Mouse (Mus musculus): ENCODE data around the gene Olfr1358. TPM values are rescaled to one million over a fixed set of nuclear protein-coding genes. Genes with fewer than 3 reads are reported as not detected.

The Olfr1358 gene
- polyA plus RNA-seq, 1 experiment from 2014 or later = not detected

- H3K4me3 ChIP-seq (ENCODE audit: low read length) = no peak overlapping the region
- H3K36me3 ChIP-seq (ENCODE audit: control insufficient read depth, insufficient read depth) = no peaks in the 10 kb centered on the region
- 0 out of 2 replicates have a peak, but pooled peaks cover 3% of the 10 kb centered on the region for H3K4me1 ChIP-seq (ENCODE audit: control insufficient read depth, insufficient read depth, low read length)
- 34% methylated on average over 4 of the region's 4 CpGs for WGBS
- ATAC-seq (replicated peaks; ENCODE audit: extremely low read depth, insufficient read depth, low FRiP score) = no peak; the same call in 1 of the 2 replicates
- no peaks in the 10 kb centered on the region for H3K27me3 ChIP-seq (ENCODE audit: control insufficient read depth, insufficient read depth, low read length)
- no peaks in the 10 kb centered on the region for H3K9me3 ChIP-seq (replicated peaks; ENCODE audit: control insufficient read depth, low read length)
- no peak overlapping the region for H3K9ac ChIP-seq (ENCODE audit: low read length)
- H3K27ac ChIP-seq (ENCODE audit: low read length) = no peak overlapping the region
- H3K4me2 ChIP-seq (ENCODE audit: low read depth, low read length) = no peak overlapping the region
Measured at GRCm38 (mm10) chr10:78525511-78525910, 8.3 kb downstream of the Olfr1358 start.

DNA sequence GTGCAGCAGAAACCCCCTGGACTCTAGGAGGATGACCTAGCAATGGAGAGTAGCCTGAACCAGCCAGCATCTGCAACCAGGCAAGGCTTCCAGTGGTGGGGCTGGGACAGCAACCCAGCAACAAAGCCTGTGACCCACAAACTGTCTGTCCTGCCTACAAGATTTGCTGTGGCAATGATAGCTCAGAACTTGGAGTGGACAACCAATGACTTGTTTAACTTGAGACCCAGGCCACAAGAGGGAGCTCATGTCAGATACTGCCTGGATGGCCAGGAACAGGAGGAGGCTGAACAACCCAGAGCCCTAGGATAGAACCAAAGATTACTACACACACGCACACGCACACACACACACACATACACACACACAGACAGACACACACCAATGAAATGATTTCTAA, 23.7 kb downstream of the Olfr1358 start:
- no peaks in the 10 kb centered on the region for H3K27me3 ChIP-seq (ENCODE audit: control insufficient read depth, insufficient read depth, low read length)
- H3K9ac ChIP-seq (ENCODE audit: low read length) = no peak overlapping the region
- no peaks in the 10 kb centered on the region for H3K4me1 ChIP-seq (ENCODE audit: control insufficient read depth, insufficient read depth, low read length)
- H3K36me3 ChIP-seq (ENCODE audit: control insufficient read depth, insufficient read depth) = no peaks in the 10 kb centered on the region
- no peak overlapping the region for H3K4me3 ChIP-seq (ENCODE audit: low read length)
- WGBS = 67% methylated on average over 2 of the region's 2 CpGs
- H3K4me2 ChIP-seq (ENCODE audit: low read depth, low read length) = no peak overlapping the region
- no peaks in the 10 kb centered on the region for H3K9me3 ChIP-seq (replicated peaks; ENCODE audit: control insufficient read depth, low read length)
- no peak overlapping the region for H3K27ac ChIP-seq (ENCODE audit: low read length)
- no peak for ATAC-seq (replicated peaks; ENCODE audit: extremely low read depth, insufficient read depth, low FRiP score)

- no peaks in the 10 kb centered on the region for H3K27me3 ChIP-seq (ENCODE audit: control insufficient read depth, insufficient read depth, low read length)
- no peaks in the 10 kb centered on the region for H3K9me3 ChIP-seq (replicated peaks; ENCODE audit: control insufficient read depth, low read length)
- H3K4me1 ChIP-seq (ENCODE audit: control insufficient read depth, insufficient read depth, low read length) = no peaks in the 10 kb centered on the region
- H3K9ac ChIP-seq (ENCODE audit: low read length) = no peak overlapping the region
- WGBS = 63% methylated on average over 1 of the region's 1 CpGs
- ATAC-seq (replicated peaks; ENCODE audit: extremely low read depth, insufficient read depth, low FRiP score) = no peak
- no peak overlapping the region for H3K4me2 ChIP-seq (ENCODE audit: low read depth, low read length)
- no peak overlapping the region for H3K27ac ChIP-seq (ENCODE audit: low read length)
- no peaks in the 10 kb centered on the region for H3K36me3 ChIP-seq (ENCODE audit: control insufficient read depth, insufficient read depth)
- no peak overlapping the region for H3K4me3 ChIP-seq (ENCODE audit: low read length)
Measured at GRCm38 (mm10) chr10:78565070-78565469, 47.8 kb downstream of the Olfr1358 start.

DNA sequence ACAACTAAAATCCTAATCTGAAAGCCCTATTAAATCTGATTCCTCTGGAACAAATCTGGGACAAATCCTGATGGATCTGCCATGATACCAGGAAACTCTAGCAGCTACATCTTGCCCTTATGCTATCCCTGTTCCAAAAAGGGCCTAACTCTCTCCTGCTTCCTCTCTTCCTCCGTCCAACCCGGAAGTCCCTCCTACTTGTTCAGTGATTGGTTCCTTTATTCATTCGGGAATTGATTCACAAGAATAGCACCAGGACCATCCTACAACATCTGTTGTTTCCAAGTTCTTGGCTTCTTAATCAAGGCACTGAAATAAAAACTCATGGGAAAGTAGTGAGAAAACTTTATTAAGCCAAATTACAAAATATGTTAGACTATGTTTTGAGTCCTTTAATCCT, 52.0 kb downstream of the Olfr1358 start:
- ATAC-seq (replicated peaks; ENCODE audit: extremely low read depth, insufficient read depth, low FRiP score) = no peak

GRCm38 (mm10) chr10:78569686-78570085, 52.5 kb downstream of the Olfr1358 start:
- H3K27ac ChIP-seq (ENCODE audit: low read length) = no peak overlapping the region
- H3K9me3 ChIP-seq (replicated peaks; ENCODE audit: control insufficient read depth, low read length) = no peaks in the 10 kb centered on the region
- no peak overlapping the region for H3K4me2 ChIP-seq (ENCODE audit: low read depth, low read length)
- no peaks in the 10 kb centered on the region for H3K4me1 ChIP-seq (ENCODE audit: control insufficient read depth, insufficient read depth, low read length)
- H3K9ac ChIP-seq (ENCODE audit: low read length) = no peak overlapping the region
- no peaks in the 10 kb centered on the region for H3K27me3 ChIP-seq (ENCODE audit: control insufficient read depth, insufficient read depth, low read length)
- 50% methylated on average over 3 of the region's 3 CpGs for WGBS
- no peaks in the 10 kb centered on the region for H3K36me3 ChIP-seq (ENCODE audit: control insufficient read depth, insufficient read depth)
- ATAC-seq (replicated peaks; ENCODE audit: extremely low read depth, insufficient read depth, low FRiP score) = no peak
- no peak overlapping the region for H3K4me3 ChIP-seq (ENCODE audit: low read length)

More for the DNA sequence above, 52.0 kb downstream of the Olfr1358 start:
- 63% methylated on average over 3 of the region's 3 CpGs for WGBS
- Histone ChIP-seq H3K4me3 (ENCODE audit: low read length) (no peak overlapping the region), H3K4me2 (ENCODE audit: low read depth, low read length) (no peak overlapping the region), H3K4me1 (ENCODE audit: control insufficient read depth, insufficient read depth, low read length) (no peaks in the 10 kb centered on the region), H3K36me3 (ENCODE audit: control insufficient read depth, insufficient read depth) (no peaks in the 10 kb centered on the region), H3K9me3 (replicated peaks; ENCODE audit: control insufficient read depth, low read length) (no peaks in the 10 kb centered on the region), H3K27ac (ENCODE audit: low read length) (no peak overlapping the region), H3K27me3 (ENCODE audit: control insufficient read depth, insufficient read depth, low read length) (no peaks in the 10 kb centered on the region), H3K9ac (ENCODE audit: low read length) (no peak overlapping the region)

Small RNA genes lying within 50 kb of the gene (microRNA-seq; reads per million reads assigned to microRNA genes)
- not detected for gene Gm27541

Other genes with a start within 250 kb of the Olfr1358 start
- gene Agpat3, start 164.9 kb upstream of the Olfr1358 start, polyA plus RNA-seq (2015; fragmentation: Nextera tagmentation; extraction: Ambion mirVana) = 56.6 and 69.5 TPM in 2 replicates
- 244 and 285 TPM in 2 replicates for gene Rrp1, start 104.4 kb upstream of the Olfr1358 start, polyA plus RNA-seq (2015; fragmentation: Nextera tagmentation; extraction: Ambion mirVana)
- gene Cstb, start 91.8 kb upstream of the Olfr1358 start, polyA plus RNA-seq (2015; fragmentation: Nextera tagmentation; extraction: Ambion mirVana) = 148 and 222 TPM in 2 replicates
- 7.8 and 8.8 TPM in 2 replicates for gene Pdxk, start 52.5 kb upstream of the Olfr1358 start, polyA plus RNA-seq (2015; fragmentation: Nextera tagmentation; extraction: Ambion mirVana)
- 94.5 and 96.4 TPM in 2 replicates for gene Ilvbl, start 56.9 kb downstream of the Olfr1358 start, polyA plus RNA-seq (2015; fragmentation: Nextera tagmentation; extraction: Ambion mirVana)
- 10.8 and 12.2 TPM in 2 replicates for gene Syde1, start 74.5 kb downstream of the Olfr1358 start, polyA plus RNA-seq (2015; fragmentation: Nextera tagmentation; extraction: Ambion mirVana)
- gene Olfr1357, start 100.6 kb downstream of the Olfr1358 start, polyA plus RNA-seq (2015; fragmentation: Nextera tagmentation; extraction: Ambion mirVana) = not detected in 2 replicates
- gene Casp14, start 200.9 kb downstream of the Olfr1358 start, polyA plus RNA-seq (2015; fragmentation: Nextera tagmentation; extraction: Ambion mirVana) = 0.09 TPM in 1 of 2 replicates, not detected in the other
- gene Ccdc105, start 235.6 kb downstream of the Olfr1358 start, polyA plus RNA-seq (2015; fragmentation: Nextera tagmentation; extraction: Ambion mirVana) = not detected in 2 replicates